Mouse (Mus musculus) urinary bladder, adult 18-20 months (tissue): Measurements from ENCODE around the gene Lcp1.

Source experiments
- DNase-seq, 2 experiments: peaks; one replicate each; pipeline ENCODE4 v3.0.0; 2022; ENCODE audit warnings: low spot score in 2 of 2, mixed read lengths in 2 of 2

Gene Lcp1

GRCm38 (mm10) chr14:75205363-75206051 is 74.6 kb downstream of the Lcp1 start:
- DNase-seq: no peak

GRCm38 (mm10) chr14:75206307-75206706 is 75.4 kb downstream of the Lcp1 start:
- no peak for DNase-seq

- no peak for DNase-seq
These were observed 77.8 kb downstream of the Lcp1 start for GRCm38 (mm10) chr14:75208572-75209151.

- no peak for DNase-seq
These were observed 82.9 kb downstream of the Lcp1 start for GRCm38 (mm10) chr14:75213752-75214151.

- no peak for DNase-seq
These were observed 87.9 kb downstream of the Lcp1 start for GRCm38 (mm10) chr14:75218843-75219242.

GRCm38 (mm10) chr14:75219250-75219913 is 88.5 kb downstream of the Lcp1 start:
- no peak for DNase-seq

- no peak for DNase-seq
These were observed 91.5 kb downstream of the Lcp1 start for GRCm38 (mm10) chr14:75222386-75222785.

- no peak for DNase-seq
These were observed 96.7 kb downstream of the Lcp1 start for GRCm38 (mm10) chr14:75227453-75228084.

GRCm38 (mm10) chr14:75229834-75230233 is 98.9 kb downstream of the Lcp1 start:
- DNase-seq: no peak

GRCm38 (mm10) chr14:75233070-75233469 is 102.2 kb downstream of the Lcp1 start:
- no peak for DNase-seq

- no peak for DNase-seq
These were observed 104.7 kb downstream of the Lcp1 start for GRCm38 (mm10) chr14:75235552-75235951.

- no peak for DNase-seq
These were observed 105.2 kb downstream of the Lcp1 start for GRCm38 (mm10) chr14:75235955-75236635.

GRCm38 (mm10) chr14:75236636-75237003 is 105.7 kb downstream of the Lcp1 start:
- DNase-seq: no peak

- DNase-seq: no peak
These were observed 106.2 kb downstream of the Lcp1 start for GRCm38 (mm10) chr14:75237096-75237495.

- DNase-seq: no peak
These were observed 107.3 kb downstream of the Lcp1 start for GRCm38 (mm10) chr14:75238054-75238692.

- no peak for DNase-seq
These were observed 111.2 kb downstream of the Lcp1 start, which contains the start of gene Cpb2 for GRCm38 (mm10) chr14:75242087-75242486. Gene Cpb2 (plus strand): TSS chr14:75242287.

- DNase-seq: no peak
These were observed 115.4 kb downstream of the Lcp1 start for GRCm38 (mm10) chr14:75246024-75247000.

- DNase-seq: no peak
These were observed 119.5 kb downstream of the Lcp1 start for GRCm38 (mm10) chr14:75250432-75250831.

GRCm38 (mm10) chr14:75256521-75256920 is 125.6 kb downstream of the Lcp1 start:
- peak in 1 of 2 experiments; percentile 4 for DNase-seq

GRCm38 (mm10) chr14:75269531-75269930 is 138.6 kb downstream of the Lcp1 start:
- no peak for DNase-seq
